Mouse (Mus musculus) lung, postnatal 0 days (tissue): Measurements from ENCODE around the gene Mlh3.

Source experiments
- CTCF ChIP-seq: IDR thresholded peaks from 2 replicates; pipeline ENCODE4 v1.5.1; 2016; ENCODE audit warnings: antibody characterized with exemption, mild to moderate bottlenecking
- EP300 ChIP-seq: IDR thresholded peaks from 2 replicates; pipeline ENCODE4 v1.6.1; 2016; ENCODE audit warnings: antibody characterized with exemption, mild to moderate bottlenecking, control low read depth

DNA sequence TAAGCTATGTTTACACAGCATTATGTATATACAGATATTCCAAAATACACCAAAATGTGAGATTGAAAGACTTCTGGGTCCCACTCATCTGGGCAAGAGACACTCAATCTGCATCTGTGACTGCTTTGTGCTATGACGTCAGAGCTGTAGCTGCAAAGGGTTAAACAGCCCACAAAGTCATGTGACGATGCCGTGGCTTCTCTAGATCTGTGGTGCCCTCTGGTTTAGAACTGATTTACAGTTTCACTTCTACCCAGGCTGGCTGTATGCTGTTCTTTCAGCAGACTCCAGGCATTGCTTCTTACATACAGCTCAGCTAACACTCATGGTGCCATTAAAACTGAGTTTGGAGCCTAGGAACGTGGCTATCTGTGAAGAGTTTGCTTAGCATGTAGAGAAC, 34.3 kb upstream of the Mlh3 start:
- TF ChIP-seq EP300 (no peak), CTCF (no peak)
